Mouse (Mus musculus): ENCODE data around the gene Degs2.
"Not testable (repeated sequence)": the region's sequence is repeated elsewhere in the genome, so short reads cannot be mapped to it uniquely, and the experiment has no call there.

The Degs2 gene

GRCm38 (mm10) chr12:108702185-108702584, at the start of gene Degs2:
Gene Degs2 (minus strand): TSS chr12:108702315.
- in situ Hi-C loops (cut with MboI, MseI), result no loop called here

DNA sequence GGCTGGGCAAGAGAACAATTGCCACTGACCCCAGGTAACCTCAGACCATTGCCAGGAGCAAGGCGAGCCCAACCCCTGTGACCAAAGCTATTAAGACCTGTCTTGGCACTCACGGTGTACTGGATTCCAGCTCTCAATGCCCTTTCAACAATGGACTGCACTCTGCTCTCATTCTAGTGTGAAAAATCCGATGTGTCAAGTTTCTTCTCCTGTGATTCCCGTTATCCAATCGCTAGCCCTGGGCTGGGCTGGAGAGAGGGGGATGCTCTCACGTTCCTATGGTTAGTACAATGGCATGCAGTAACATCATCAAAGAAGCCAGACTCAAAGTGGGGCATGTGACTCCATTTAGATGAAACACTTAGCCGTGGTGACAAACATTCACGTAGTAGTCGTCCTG, 49.7 kb upstream of the Degs2 start:
- in situ Hi-C loops (cut with MboI, MseI), result loop anchor here (25.0 kb wide), 1 partner anchor 139 kb away; no protein-coding TSS in a partner anchor

GRCm38 (mm10) chr12:108750226-108750625, 48.1 kb upstream of the Degs2 start:
- in situ Hi-C loops (cut with MboI, MseI), result loop anchor here (25.0 kb wide), 1 partner anchor 138 kb away; no protein-coding TSS in a partner anchor

- in situ Hi-C loops (cut with MboI, MseI), result no loop called here
Measured at GRCm38 (mm10) chr12:108749454-108749853, 47.3 kb upstream of the Degs2 start.

GRCm38 (mm10) chr12:108749019-108749418, 46.9 kb upstream of the Degs2 start:
- in situ Hi-C loops (cut with MboI, MseI), result no loop called here

DNA sequence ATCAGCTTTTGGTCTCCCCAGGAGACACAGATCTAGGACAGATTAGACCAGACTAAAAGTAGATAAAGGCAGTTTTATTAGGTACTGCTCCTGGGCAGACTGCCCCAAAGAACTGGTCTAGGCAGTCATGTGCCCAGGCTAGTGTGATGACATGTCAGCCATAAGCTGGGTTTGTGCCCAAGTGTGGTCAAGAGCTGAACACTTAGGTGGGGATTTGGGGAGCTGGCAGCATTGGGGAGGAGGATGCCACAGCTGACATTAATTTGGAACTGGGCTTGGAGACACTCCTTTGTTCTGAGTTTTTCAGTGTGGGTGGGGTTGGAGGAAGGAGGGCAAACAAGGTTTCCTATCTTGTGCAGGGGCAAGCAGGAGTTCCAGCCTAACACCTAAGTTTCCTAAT, 43.9 kb upstream of the Degs2 start:
- in situ Hi-C loops (cut with MboI, MseI), result no loop called here

- in situ Hi-C loops (cut with MboI, MseI), result no loop called here
Measured at GRCm38 (mm10) chr12:108742241-108742640, 40.1 kb upstream of the Degs2 start.

DNA sequence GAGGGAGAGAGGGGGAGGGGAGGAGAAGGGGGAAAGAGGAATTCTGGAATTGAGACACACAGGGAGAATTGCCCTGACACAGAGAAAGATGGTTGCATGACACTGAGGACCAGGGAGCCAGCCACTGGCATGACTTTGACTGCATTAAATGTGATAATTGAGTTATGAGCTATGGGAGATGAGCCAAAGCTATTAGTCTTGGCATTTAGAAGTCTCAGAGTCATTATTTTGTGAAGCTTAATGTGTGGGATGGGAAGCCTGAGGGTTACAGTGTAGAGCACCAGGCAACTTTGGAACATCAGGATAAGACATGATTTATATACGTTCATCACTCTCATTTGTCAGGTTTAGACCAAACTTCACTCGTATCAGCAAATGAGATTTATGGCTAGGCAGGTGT, 39.4 kb upstream of the Degs2 start:
- in situ Hi-C loops (cut with MboI, MseI), result no loop called here

DNA sequence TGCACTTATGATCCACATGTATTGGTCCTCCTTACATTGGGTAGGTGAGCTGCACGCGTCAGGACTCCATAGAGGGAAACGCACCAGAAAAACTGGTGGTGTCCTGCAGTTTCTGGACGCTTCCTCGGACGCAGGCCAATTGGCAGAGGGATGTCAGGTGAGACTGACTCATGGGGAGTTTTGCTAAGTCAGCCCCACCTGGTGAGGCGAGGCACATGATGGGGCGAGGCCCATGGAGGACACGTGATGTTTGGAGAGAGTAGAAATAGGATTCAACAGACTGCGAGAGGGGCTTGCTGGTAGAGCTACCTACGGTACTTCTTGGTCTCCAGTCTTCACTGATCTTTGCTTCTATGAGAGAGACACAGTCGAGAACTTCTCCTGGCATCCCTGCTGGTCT, 36.6 kb upstream of the Degs2 start:
- in situ Hi-C loops (cut with MboI, MseI), result no loop called here

DNA sequence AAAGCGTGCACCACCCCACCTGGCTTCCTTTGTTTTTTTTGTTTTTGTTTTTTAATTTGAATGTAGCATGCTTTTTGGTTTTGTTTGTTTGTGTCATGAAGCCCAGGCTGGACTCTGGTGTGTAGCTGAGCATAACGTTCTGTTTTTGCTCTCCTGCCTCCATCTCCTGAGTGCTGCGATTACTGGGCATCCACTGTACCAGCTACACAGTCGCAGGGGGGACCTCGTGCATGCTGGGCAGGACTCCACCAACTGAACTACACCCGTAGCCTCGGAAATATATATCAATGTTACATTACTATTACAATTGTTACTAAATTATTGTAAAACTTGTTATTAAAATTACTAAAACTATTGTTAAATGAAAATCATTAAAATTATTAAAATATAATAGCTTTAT, 35.7 kb upstream of the Degs2 start:
- in situ Hi-C loops (cut with MboI, MseI), result no loop called here

DNA sequence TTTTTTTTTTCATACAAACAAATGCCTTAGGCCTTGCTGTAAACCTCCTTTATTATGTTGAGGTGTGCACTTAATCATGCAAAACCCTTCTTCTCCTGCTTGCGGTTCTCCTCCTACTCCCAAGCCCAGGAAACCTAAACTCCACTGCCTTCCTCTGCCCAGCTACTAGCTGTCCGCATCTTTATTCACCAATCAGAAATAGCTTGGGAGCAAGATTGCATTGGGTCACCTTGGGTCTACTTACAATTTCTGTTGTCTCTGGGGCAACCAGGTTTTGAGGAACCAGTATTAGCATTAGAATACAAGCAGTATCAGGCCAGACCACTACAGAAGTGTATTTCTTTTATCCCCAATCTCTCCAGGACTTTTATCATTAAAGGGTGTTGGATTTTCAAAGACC, 32.3 kb upstream of the Degs2 start:
- in situ Hi-C loops (cut with MboI, MseI), result no loop called here

GRCm38 (mm10) chr12:108723841-108724240, 21.7 kb upstream of the Degs2 start:
- in situ Hi-C loops (cut with MboI, MseI), result no loop called here

- in situ Hi-C loops (cut with MboI, MseI), result no loop called here
Measured at GRCm38 (mm10) chr12:108722464-108722863, 20.3 kb upstream of the Degs2 start.

GRCm38 (mm10) chr12:108718485-108718884, 16.4 kb upstream of the Degs2 start:
- in situ Hi-C loops (cut with MboI, MseI), result no loop called here

- in situ Hi-C loops (cut with MboI, MseI), result no loop called here
Measured at GRCm38 (mm10) chr12:108715854-108716253, 13.7 kb upstream of the Degs2 start.

DNA sequence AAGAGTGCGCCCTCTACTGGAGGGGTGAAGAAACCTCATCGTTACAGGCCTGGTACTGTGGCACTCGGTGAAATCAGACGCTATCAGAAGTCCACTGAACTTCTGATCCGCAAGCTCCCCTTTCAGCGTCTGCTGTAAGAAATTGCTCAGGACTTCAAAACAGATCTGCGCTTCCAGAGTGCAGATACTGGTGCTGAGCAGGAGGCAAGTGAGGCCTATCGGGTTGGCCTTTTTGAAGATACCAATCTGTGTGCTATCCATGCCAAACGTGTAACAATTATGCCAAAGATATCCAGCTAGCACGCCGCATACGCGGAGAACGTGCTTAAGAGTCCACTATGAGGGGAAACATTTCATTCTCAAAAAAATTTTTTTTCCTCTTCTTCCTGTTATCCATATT, 11.9 kb upstream of the Degs2 start:
- in situ Hi-C loops (cut with MboI, MseI), result not testable (repeated sequence)

DNA sequence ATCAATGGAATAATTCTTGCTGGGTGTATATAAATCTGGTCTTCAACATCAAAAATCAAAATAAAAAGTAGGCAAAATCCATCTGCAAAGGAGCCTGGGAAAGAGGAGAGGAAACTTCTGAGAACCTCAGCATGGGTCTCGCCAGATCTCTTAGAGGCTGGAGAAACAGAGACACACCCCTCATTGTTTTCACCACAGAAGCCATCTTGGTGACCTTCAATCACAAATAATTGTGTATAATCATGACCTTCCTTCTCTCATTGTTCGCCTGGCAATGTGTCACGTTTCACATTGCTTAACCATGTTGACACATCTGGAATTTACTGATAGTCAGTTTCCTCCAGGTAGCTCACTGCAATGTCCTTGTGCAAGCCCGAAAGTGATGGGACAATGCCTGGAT, 10.4 kb upstream of the Degs2 start:
- in situ Hi-C loops (cut with MboI, MseI), result no loop called here

DNA sequence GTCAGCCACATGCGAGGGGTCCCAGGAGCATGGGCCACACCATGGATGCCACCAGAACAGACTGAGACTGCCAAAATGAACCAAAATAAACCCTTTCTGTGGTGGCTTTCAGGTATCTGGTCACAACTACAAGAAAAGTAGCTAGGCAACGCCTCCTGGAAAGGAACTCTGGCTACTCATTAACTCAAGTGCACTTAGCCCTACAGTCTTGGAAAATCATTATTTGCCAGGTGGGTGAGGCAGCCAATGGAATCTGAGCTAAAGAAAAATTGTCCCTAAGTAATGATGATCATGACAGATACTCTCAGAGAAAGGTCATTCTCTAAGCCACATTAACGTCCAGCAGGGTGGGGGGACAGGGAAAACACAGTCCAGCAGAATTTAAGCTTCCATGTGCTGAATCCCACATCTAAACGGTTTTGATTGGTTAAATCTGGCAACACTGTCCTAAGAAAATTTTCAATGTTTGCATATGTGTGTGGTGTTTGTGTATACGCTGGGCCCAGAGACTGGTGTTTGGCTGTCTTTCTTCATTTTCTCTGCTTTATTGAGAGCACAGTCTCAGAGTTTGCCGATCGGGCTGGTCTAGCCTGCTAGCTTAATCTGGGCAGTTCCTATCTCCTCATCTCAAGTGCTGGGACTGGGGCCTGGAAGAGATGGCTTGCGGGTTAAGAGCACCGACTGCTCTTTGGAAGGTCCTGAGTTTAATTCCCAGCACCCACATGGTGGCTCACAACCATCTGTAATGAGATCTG, 8.9 kb upstream of the Degs2 start:
- in situ Hi-C loops (cut with MboI, MseI), result no loop called here

DNA sequence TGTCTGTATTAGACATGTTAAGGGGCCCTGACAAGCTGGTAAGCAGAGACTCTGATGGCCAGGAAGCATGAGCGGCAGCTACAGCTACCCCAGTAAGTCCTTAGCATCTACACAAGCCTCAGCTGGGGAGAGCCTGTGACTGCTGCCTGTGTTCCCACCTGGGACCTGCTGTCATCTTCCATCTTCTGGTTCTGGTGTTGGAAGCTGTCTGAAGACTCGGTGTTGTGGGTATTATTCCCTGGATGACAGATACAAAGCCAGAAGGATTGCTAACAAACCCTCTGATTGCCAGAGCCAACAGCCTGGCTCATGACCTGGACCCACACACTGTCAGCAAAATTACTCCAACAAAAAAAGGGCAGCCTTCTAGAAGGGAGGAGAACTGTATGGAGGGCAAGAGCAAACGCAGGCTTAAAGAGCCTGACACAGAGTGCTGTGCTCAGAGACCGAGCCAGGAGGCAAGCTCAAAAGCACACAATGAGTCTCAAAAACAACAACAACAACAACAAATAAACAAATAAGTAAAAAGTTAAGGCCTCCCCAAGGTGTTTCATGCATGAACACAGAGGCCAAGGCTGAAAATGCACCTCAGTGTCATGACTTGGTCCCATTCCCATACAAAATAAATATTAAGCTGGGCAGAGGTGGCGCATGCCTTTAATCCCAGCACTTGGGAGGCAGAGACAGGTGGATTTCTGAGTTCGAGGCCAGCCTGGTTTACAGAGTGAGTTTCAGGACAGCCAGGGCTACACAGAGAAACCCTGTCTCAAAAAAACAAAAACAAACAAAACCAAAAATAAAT, 8.1 kb upstream of the Degs2 start:
- in situ Hi-C loops (cut with MboI, MseI), result no loop called here

- in situ Hi-C loops (cut with MboI, MseI), result no loop called here
Measured at GRCm38 (mm10) chr12:108709386-108709785, 7.3 kb upstream of the Degs2 start.

DNA sequence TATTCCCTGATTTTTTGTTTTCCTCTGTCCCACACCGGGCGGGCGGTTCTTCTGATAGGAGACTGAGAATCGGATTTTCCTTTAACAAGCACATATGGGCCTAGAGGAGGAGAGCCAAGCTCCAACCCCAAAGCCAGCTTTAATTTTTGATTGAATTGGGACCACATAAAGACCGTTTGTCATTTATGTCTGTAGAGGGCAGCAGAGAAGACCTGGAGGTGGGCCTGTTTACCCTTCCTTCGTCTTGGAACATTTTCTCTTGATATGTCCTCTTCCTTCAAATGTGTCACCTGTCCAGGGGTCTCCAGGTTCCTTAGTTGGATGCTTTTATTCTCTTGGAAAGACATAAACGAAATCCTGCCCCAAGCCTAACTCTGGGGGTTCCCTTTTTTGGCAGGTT, 4.0 kb upstream of the Degs2 start:
- in situ Hi-C loops (cut with MboI, MseI), result no loop called here

DNA sequence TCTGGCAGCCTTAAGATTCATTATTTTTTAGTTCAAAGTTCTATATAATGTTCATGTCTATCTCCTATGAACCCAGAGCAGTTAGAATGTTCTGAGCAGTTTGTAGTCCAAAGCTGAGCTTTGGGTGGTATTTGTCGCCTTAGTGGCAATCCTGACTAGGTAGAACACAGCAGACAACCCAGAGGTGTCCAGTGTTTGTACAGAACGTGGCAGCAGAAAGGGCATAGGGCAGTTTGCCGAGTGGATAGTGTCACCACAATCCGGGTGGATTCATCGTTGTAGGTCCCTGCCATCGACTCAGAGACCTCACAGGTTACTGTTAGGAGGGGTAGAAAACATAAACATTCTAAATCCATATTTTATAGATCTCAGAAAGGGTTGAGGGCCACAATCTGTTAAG, 3.4 kb upstream of the Degs2 start:
- in situ Hi-C loops (cut with MboI, MseI), result no loop called here

GRCm38 (mm10) chr12:108701221-108701620, 894 bp downstream of the Degs2 start:
- in situ Hi-C loops (cut with MboI, MseI), result no loop called here

Data from T-helper 1 cell (primary cell).